Mouse (Mus musculus) induced T-regulatory cell, adult 2 months (primary cell): ENCODE results near the gene Gm21083.
A peak's percentile ranks its signal among the peaks of the same experiment; 100 is the strongest.
"Not testable (repeated sequence)": the region's sequence is repeated elsewhere in the genome, so short reads cannot be mapped to it uniquely, and the experiment has no call there.

Experiments
- DNase-seq: peaks from one replicate; pipeline ENCODE4 v3.0.0-alpha.2; 2012; ENCODE audit warnings: low read depth

Gm21083 gene

GRCm38 (mm10) chr5:15577033-15577432, at the start of gene Gm21083:
Gene Gm21083, plus strand, starts transcription at chr5:15577333.
- DNase-seq: not testable (repeated sequence)

- DNase-seq: not testable (repeated sequence)
These were observed 48.0 kb upstream of the Gm21083 start, which contains the start of gene Gm21190 for GRCm38 (mm10) chr5:15529122-15529521. Gene Gm21190, minus strand, starts transcription at chr5:15529222.

GRCm38 (mm10) chr5:15548642-15549041, 28.5 kb upstream of the Gm21083 start:
- not testable (repeated sequence) for DNase-seq

GRCm38 (mm10) chr5:15549134-15549533, 28.0 kb upstream of the Gm21083 start:
- peak; percentile 6 for DNase-seq

- DNase-seq: peak; percentile 24
These were observed 27.5 kb upstream of the Gm21083 start for GRCm38 (mm10) chr5:15549606-15550005.

- DNase-seq: not testable (repeated sequence)
These were observed 18.5 kb upstream of the Gm21083 start for GRCm38 (mm10) chr5:15558654-15559053.

- not testable (repeated sequence) for DNase-seq
These were observed 15.5 kb upstream of the Gm21083 start for GRCm38 (mm10) chr5:15561425-15562264.

GRCm38 (mm10) chr5:15573735-15574134, 3.4 kb upstream of the Gm21083 start:
- not testable (repeated sequence) for DNase-seq

- DNase-seq: not testable (repeated sequence)
These were observed 9.2 kb downstream of the Gm21083 start for GRCm38 (mm10) chr5:15586351-15586750.

- peak; percentile 45 for DNase-seq
These were observed 11.2 kb downstream of the Gm21083 start for GRCm38 (mm10) chr5:15588291-15588690.

- not testable (repeated sequence) for DNase-seq
These were observed 13.5 kb downstream of the Gm21083 start for GRCm38 (mm10) chr5:15590635-15591034.

GRCm38 (mm10) chr5:15591577-15591976, 14.4 kb downstream of the Gm21083 start:
- DNase-seq: not testable (repeated sequence)

GRCm38 (mm10) chr5:15598831-15599230, 21.7 kb downstream of the Gm21083 start:
- not testable (repeated sequence) for DNase-seq

- not testable (repeated sequence) for DNase-seq
These were observed 23.2 kb downstream of the Gm21083 start for GRCm38 (mm10) chr5:15600342-15600741.

GRCm38 (mm10) chr5:15601481-15601880, 24.3 kb downstream of the Gm21083 start:
- not testable (repeated sequence) for DNase-seq

GRCm38 (mm10) chr5:15601960-15602359, 24.8 kb downstream of the Gm21083 start:
- DNase-seq: not testable (repeated sequence)

- not testable (repeated sequence) for DNase-seq
These were observed 25.4 kb downstream of the Gm21083 start for GRCm38 (mm10) chr5:15602424-15602947.

GRCm38 (mm10) chr5:15603008-15603407, 25.9 kb downstream of the Gm21083 start:
- DNase-seq: not testable (repeated sequence)

- not testable (repeated sequence) for DNase-seq
These were observed 26.5 kb downstream of the Gm21083 start for GRCm38 (mm10) chr5:15603585-15603984.

GRCm38 (mm10) chr5:15606677-15607076, 29.5 kb downstream of the Gm21083 start:
- DNase-seq: not testable (repeated sequence)

- not testable (repeated sequence) for DNase-seq
These were observed 33.6 kb downstream of the Gm21083 start for GRCm38 (mm10) chr5:15610695-15611094.

- not testable (repeated sequence) for DNase-seq
These were observed 39.1 kb downstream of the Gm21083 start for GRCm38 (mm10) chr5:15616195-15616594.

- DNase-seq: not testable (repeated sequence)
These were observed 41.6 kb downstream of the Gm21083 start, which contains the start of gene Speer4d for GRCm38 (mm10) chr5:15618764-15619163. Gene Speer4d, plus strand, starts transcription at chr5:15619064.
